Mouse (Mus musculus): ENCODE measurements around the gene Fignl1.

Fignl1 gene

GRCm38 (mm10) chr11:11809404-11810175, 828 bp upstream of the Fignl1 start:
- DNase-seq (ENCODE audit: low spot score): peak; percentile 74

DNA sequence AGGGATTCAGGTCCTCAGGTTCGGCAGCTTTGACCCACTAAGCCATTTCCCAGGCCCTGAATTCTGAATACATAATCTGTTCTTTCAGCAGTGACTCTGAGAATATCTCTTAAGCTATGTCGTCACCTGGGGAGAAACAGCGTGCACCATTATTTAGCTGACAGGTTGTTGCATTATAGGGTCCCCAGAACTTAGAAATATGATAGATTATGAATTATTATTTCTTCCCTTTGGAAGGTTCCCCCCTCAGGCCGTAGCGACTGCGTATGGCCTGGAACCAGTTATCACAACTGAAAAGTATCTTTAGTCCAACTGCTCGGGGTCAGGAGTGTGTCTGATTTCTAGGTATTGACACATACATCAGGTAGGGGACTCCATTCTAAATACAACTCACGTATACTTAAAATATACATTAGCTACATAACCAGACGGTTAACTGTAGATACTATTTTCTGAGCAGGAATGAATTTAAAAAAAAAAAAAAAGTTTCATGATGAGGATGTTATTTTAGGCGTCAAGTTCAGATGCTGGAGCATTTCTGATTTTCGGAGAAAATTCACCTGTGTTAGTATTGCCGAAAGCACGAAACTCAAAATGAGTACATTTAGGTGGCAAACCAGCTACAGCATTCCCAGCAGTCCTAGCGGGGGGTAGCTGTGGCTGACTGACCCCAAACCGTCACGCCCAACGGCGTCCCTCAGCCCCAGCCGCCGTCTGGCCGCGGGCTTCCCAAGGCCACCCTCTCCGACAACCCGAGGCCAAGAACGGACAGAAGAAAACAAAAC, 535 bp downstream of the Fignl1 start:
- no peak for DNase-seq (ENCODE audit: low spot score)

DNA sequence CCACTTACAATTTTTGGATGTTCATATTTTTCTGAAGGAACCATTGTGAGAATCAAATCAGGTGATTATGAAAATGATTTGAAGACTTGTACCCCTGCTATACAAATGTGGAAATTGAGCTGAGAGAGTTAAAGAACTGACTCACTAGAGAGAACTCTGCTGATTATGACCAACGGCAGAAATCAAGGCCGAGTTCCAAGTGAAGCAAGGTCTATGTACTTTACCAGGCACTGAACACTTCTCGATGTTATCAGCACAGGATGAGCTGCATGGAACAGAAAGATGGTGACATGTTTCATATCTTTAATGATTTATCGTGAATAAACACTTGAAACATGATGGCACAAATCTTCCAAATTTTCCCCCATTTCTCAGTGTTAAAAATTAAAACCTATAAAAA, 2.8 kb downstream of the Fignl1 start:
- DNase-seq (ENCODE audit: low spot score): no peak

DNA sequence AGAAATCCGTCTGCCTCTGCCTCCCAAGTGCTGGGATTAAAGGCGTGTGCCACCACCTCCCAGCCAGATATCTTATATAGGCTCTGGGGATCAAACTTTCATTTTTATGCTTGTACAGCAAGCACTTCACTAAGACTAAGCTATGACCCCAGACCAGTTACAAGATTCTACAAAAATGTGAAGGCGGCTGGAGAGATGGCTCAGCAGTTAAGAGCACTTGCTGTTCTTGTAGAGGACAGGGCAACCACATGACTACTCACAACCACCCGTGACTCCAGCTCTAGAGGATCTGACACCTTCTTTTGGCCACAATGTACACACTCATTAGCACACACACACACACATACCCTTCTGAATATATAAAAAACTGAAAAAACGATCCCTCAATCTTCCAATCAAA, 4.3 kb downstream of the Fignl1 start:
- DNase-seq (ENCODE audit: low spot score): no peak

- no peak for DNase-seq (ENCODE audit: low spot score)
Observed at GRCm38 (mm10) chr11:11801067-11801466, 7.7 kb downstream of the Fignl1 start.

DNA sequence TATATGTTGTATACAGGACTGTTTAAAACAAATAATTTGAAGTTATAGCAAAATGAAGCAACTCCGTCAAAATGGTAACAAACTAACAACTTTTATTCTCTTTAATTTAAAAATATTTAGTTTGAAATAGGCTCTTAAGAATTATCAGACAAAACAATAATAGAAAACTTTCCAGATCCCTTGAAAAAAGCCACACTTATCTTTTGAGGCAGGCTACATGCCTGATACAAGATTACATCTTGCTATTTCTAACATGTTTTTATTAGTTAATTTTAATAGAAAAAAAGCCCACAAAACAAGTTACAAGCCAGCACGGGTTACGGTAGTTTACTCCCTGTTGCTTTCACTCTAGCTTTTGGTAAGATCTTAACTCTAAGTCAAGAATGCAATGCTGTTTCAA, 8.5 kb downstream of the Fignl1 start:
- no peak for DNase-seq (ENCODE audit: low spot score)

DNA sequence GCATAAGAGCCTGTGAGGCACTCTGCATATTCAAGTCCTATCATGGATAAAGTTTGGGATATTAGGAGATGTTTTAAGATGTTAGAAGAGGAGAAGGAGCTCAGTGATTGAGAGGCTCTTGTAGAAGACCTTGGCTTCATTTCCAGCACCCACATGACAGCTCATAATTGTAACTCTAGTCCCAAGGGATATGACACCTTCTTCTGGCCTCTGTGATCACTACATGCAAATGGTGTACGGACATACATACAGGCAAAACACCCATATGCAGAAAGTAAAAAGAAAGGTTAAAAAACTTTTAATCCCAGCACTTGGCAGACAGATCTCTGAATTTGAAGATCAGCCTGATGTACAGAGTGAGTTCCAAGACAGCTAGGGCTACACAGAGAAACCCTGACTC, 10.1 kb downstream of the Fignl1 start:
- DNase-seq (ENCODE audit: low spot score): no peak

GRCm38 (mm10) chr11:11794626-11795025, 14.1 kb downstream of the Fignl1 start:
- DNase-seq (ENCODE audit: low spot score): no peak

DNA sequence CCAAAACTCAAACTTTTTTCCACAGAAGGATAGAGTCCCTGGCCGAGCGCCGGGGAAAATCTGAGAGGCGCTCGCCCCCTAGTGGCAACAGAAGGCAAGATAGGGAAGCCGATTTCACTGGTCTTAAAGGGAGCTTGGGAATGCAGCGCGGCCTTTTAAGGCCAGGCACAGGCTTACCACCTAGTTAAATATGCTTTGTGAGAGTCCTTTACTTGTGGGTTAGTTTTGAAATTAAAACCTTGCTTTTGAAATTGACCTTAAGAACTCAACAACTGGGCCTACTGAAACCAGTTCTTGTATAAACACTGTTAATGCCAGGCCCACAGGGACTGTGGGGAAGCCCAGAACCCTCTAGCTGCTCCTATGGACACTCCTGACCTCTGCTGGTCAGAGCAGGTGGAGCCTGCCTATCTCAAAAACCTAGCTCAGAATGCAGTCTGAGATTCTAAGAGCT, 20.2 kb downstream of the Fignl1 start:
- DNase-seq (ENCODE audit: low spot score): peak; percentile 73

DNA sequence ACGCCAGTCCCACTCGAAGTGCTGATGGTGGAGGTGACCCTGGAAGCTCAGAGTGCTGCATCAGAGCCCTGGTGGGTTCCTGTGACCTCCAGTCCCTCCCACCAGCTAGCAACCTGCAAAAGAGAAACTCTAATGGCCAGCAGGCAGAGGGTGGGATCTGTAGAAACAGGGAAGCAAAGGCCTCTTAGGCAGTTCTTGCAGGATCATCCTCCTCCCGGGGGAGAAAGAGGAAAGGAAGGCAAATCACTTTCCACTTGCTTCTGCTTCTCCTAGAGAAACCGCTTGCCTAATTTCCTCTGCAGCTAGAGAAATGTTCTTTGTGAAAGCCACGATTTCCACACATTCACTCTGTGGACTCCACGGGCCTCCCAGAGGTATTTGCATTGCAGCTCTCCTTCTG, 23.3 kb downstream of the Fignl1 start:
- DNase-seq (ENCODE audit: low spot score): no peak

DNA sequence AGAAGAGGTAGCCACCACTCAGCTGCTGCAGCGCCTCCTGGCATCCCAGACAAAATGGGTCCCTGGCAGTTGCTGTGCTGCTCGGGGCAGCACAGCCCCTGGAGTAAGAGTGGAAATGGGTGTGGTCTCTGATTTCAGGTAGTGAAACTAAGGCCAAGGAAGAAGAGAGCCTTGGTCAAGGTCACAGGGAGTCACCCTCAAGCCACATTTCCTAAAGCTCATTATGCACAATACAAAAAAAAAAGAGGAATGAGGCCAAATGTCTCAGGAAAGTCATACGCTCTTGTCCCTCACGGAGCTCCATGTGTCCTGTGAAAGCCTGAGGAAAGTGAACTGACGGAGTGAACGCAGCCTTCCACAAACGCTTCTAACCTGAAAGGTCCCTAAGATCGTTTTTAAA, 27.0 kb downstream of the Fignl1 start:
- no peak for DNase-seq (ENCODE audit: low spot score)

DNA sequence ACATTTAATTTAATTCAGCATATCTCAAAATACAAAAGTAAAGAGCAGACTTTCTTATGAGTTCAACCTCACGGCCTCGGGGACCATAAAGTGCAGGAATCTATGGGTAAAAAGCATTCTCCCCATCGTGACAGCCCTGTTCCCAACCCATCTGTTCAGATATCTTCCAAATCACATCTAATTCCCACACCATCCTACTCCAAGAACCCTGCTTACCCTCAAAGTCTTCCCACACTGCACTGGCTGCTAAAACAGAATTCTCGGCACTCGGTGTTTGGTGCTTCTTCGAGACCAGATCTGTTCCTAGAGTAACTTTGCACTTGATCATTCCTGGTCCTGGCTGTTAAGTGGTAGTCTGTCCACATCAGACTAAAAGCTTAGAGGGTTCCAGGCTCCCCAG, 30.4 kb downstream of the Fignl1 start:
- DNase-seq (ENCODE audit: low spot score): no peak

DNA sequence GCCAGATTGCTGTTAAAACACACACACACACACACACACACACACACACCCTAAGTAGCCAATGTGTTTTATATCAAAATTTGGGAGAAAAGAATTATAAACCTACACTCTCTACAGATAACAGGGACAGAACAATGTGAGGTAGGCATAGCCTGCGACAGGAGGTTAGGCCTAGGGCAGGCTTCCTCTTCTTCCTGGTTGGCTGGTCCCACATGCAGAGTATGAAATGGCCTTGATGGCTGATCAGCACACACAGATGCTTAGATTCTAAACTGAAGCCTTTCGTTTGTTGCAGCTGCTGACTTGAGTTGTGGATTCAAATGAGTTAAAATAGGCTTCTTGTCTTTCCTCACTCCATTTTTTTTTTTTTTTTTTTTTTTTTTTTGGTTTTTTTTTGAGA, 31.0 kb downstream of the Fignl1 start:
- no peak for DNase-seq (ENCODE audit: low spot score)

- DNase-seq (ENCODE audit: low spot score): no peak
Observed at GRCm38 (mm10) chr11:11777246-11777645, 31.5 kb downstream of the Fignl1 start.

GRCm38 (mm10) chr11:11776822-11777174, 32.0 kb downstream of the Fignl1 start:
- DNase-seq (ENCODE audit: low spot score): no peak

- no peak for DNase-seq (ENCODE audit: low spot score)
Observed at GRCm38 (mm10) chr11:11776071-11776821, 32.5 kb downstream of the Fignl1 start.

- no peak for DNase-seq (ENCODE audit: low spot score)
Observed at GRCm38 (mm10) chr11:11774893-11775292, 33.9 kb downstream of the Fignl1 start.

GRCm38 (mm10) chr11:11774384-11774783, 34.4 kb downstream of the Fignl1 start:
- DNase-seq (ENCODE audit: low spot score): no peak

- no peak for DNase-seq (ENCODE audit: low spot score)
Observed at GRCm38 (mm10) chr11:11772196-11772595, 36.6 kb downstream of the Fignl1 start.

GRCm38 (mm10) chr11:11770691-11771090, 38.1 kb downstream of the Fignl1 start:
- DNase-seq (ENCODE audit: low spot score): no peak

DNA sequence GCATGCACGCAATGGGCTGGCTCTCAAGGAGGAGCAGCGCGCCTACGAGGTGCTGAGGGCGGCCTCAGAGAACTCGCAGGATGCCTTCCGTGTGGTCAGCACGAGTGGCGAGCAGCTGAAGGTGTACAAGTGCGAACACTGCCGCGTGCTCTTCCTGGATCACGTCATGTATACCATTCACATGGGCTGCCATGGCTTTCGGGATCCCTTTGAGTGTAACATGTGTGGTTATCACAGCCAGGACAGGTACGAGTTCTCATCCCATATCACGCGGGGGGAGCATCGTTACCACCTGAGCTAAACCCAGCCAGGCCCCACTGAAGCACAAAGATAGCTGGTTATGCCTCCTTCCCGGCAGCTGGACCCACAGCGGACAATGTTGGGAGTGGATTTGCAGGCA, 39.5 kb downstream of the Fignl1 start:
- DNase-seq (ENCODE audit: low spot score): no peak

DNA sequence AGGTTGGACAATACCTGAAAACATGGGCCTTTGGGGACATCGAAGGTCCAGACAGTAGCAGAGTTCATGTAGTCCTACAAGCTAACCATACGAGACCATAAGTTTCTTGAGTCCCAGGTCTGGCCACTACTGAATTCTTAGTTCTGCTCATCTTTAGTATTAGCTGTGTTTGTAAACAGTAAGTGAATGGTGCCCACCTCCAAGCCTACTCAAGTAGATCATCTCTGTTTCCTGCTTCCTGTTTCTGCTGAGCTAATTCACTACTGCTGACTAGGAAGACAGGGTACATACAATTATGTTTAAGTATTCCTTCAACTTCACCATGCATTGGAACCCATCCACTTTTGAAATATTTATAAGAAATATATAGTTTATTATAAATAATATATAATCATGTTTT, 40.7 kb downstream of the Fignl1 start:
- no peak for DNase-seq (ENCODE audit: low spot score)

DNA sequence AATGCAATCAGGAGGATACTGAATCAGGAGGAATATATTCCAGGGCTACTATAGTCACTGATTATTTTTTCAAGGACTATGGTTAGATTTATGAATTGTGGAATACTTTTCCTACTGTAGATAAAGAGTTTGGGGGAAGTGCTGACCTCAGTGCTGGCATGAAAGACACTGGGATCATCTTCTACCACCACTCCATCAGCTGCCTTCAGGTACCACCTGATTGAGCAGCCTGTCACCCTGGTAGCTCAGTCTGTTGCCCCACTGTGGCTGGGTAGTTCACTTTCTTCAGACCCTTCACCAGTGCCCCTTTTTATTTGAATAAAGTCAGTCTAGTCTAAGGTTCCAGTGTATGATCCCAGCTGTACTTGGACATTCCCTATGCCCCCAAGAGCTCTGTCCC, 42.0 kb downstream of the Fignl1 start:
- DNase-seq (ENCODE audit: low spot score): no peak

Measured in yolk sac, embryonic 10.5 days (tissue).